Mouse (Mus musculus): Measurements from ENCODE around the gene Fam163b.
A peak's percentile ranks its signal among the peaks of the same experiment; 100 is the strongest.

Gene Fam163b

GRCm38 (mm10) chr2:27135935-27136334 is 6.4 kb downstream of the Fam163b start:
- no peak for DNase-seq (ENCODE audit: low read depth, low spot score)

GRCm38 (mm10) chr2:27128990-27129389 is 13.3 kb downstream of the Fam163b start:
- DNase-seq (ENCODE audit: low read depth, low spot score): no peak

GRCm38 (mm10) chr2:27126496-27126895 is 15.8 kb downstream of the Fam163b start:
- no peak for DNase-seq (ENCODE audit: low read depth, low spot score)

GRCm38 (mm10) chr2:27125979-27126378 is 16.3 kb downstream of the Fam163b start:
- no peak for DNase-seq (ENCODE audit: low read depth, low spot score)

GRCm38 (mm10) chr2:27123121-27123520 is 19.2 kb downstream of the Fam163b start:
- no peak for DNase-seq (ENCODE audit: low read depth, low spot score)

- no peak for DNase-seq (ENCODE audit: low read depth, low spot score)
These were observed 19.7 kb downstream of the Fam163b start for GRCm38 (mm10) chr2:27122578-27122977.

- DNase-seq (ENCODE audit: low read depth, low spot score): no peak
These were observed 20.5 kb downstream of the Fam163b start for GRCm38 (mm10) chr2:27121626-27122355.

- no peak for DNase-seq (ENCODE audit: low read depth, low spot score)
These were observed 22.1 kb downstream of the Fam163b start for GRCm38 (mm10) chr2:27120241-27120641.

- no peak for DNase-seq (ENCODE audit: low read depth, low spot score)
These were observed 22.5 kb downstream of the Fam163b start for GRCm38 (mm10) chr2:27119766-27120165.

- no peak for DNase-seq (ENCODE audit: low read depth, low spot score)
These were observed 23.8 kb downstream of the Fam163b start for GRCm38 (mm10) chr2:27118452-27118851.

GRCm38 (mm10) chr2:27114169-27114568 is 28.1 kb downstream of the Fam163b start:
- no peak for DNase-seq (ENCODE audit: low read depth, low spot score)

GRCm38 (mm10) chr2:27112585-27112984 is 29.7 kb downstream of the Fam163b start:
- no peak for DNase-seq (ENCODE audit: low read depth, low spot score)

GRCm38 (mm10) chr2:27109052-27109451 is 33.2 kb downstream of the Fam163b start:
- no peak for DNase-seq (ENCODE audit: low read depth, low spot score)

- DNase-seq (ENCODE audit: low read depth, low spot score): no peak
These were observed 34.1 kb downstream of the Fam163b start for GRCm38 (mm10) chr2:27108144-27108543.

- peak; percentile 13 for DNase-seq (ENCODE audit: low read depth, low spot score)
These were observed 35.5 kb downstream of the Fam163b start for GRCm38 (mm10) chr2:27106816-27107215.

GRCm38 (mm10) chr2:27103554-27103953 is 38.7 kb downstream of the Fam163b start:
- no peak for DNase-seq (ENCODE audit: low read depth, low spot score)

GRCm38 (mm10) chr2:27097776-27098175 is 44.5 kb downstream of the Fam163b start:
- no peak for DNase-seq (ENCODE audit: low read depth, low spot score)

- no peak for DNase-seq (ENCODE audit: low read depth, low spot score)
These were observed 45.0 kb downstream of the Fam163b start for GRCm38 (mm10) chr2:27097241-27097656.

GRCm38 (mm10) chr2:27096341-27096981 is 45.8 kb downstream of the Fam163b start:
- no peak for DNase-seq (ENCODE audit: low read depth, low spot score)

- DNase-seq (ENCODE audit: low read depth, low spot score): no peak
These were observed 47.1 kb downstream of the Fam163b start for GRCm38 (mm10) chr2:27095178-27095577.

- DNase-seq (ENCODE audit: low read depth, low spot score): no peak
These were observed 53.1 kb downstream of the Fam163b start for GRCm38 (mm10) chr2:27089238-27089637.

- DNase-seq (ENCODE audit: low read depth, low spot score): no peak
These were observed 53.6 kb downstream of the Fam163b start for GRCm38 (mm10) chr2:27088700-27089099.

- DNase-seq (ENCODE audit: low read depth, low spot score): no peak
These were observed 54.1 kb downstream of the Fam163b start for GRCm38 (mm10) chr2:27088071-27088644.
